Mouse (Mus musculus): ENCODE data around the gene Shtn1. TPM values are rescaled to one million over a fixed set of nuclear protein-coding genes. Genes with fewer than 3 reads are reported as not detected.

Gene Shtn1
- polyA plus RNA-seq, 1 experiment, result 0.10 TPM

DNA sequence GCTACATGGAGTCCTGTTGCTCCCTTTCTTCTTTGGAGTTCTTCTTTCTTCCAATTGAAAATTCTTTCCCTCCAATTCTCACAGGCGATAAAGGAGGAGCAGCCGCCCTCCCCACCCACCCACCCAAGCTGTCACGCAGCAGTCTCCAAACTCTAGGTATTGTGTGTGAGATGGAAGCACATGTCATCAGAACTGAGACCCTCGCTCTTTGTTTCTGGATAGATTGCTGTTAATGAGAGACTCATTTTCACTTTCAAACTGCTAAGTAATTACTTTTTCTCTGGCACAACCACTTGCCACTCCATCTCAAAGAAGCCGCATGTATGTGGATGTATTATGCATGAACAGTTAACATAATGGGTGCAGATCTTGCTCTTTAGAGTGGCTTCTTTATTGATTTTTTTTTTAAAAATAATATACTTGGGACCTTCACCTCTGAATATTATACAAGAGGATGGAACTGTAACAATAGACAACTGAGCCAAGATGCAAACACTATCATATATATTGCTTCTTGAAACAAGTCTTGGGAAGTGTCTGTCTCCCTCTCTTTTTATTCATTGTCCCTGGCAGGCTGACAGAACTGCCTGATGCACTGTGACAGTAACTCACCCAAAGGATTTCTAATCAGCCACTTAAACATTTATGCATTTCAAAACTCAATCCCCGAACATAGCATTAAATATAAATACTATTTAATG, 21.8 kb downstream of the Shtn1 start:
- Histone ChIP-seq H3K9me3 (no peaks in the 10 kb centered on the region), H3K4me1 (no peaks in the 10 kb centered on the region), H3K27me3 (replicated peaks) (peaks cover 2% of the 10 kb centered on the region), H3K4me3 (replicated peaks) (no peak overlapping the region), H3K36me3 (replicated peaks; ENCODE audit: low read length) (no peaks in the 10 kb centered on the region)
- no peak for TF ChIP-seq FLI1 (IDR thresholded peaks at IDR 0.05; ENCODE audit: low read length)
- TF ChIP-seq GATA1 (IDR thresholded peaks at IDR 0.05; ENCODE audit: borderline replicate concordance, low read length), result no peak

GRCm38 (mm10) chr19:59052783-59053490, 23.0 kb downstream of the Shtn1 start:
- Histone ChIP-seq H3K27me3 (replicated peaks) (peaks cover 2% of the 10 kb centered on the region), H3K4me1 (no peaks in the 10 kb centered on the region), H3K4me3 (replicated peaks) (no peak overlapping the region), H3K36me3 (replicated peaks; ENCODE audit: low read length) (no peaks in the 10 kb centered on the region), H3K9me3 (no peaks in the 10 kb centered on the region)
- no peak for TF ChIP-seq FLI1 (IDR thresholded peaks at IDR 0.05; ENCODE audit: low read length)
- TF ChIP-seq GATA1 (IDR thresholded peaks at IDR 0.05; ENCODE audit: borderline replicate concordance, low read length), result no peak

GRCm38 (mm10) chr19:59052053-59052452, 23.8 kb downstream of the Shtn1 start:
- Histone ChIP-seq H3K4me3 (replicated peaks) (no peak overlapping the region), H3K4me1 (no peaks in the 10 kb centered on the region), H3K36me3 (replicated peaks; ENCODE audit: low read length) (no peaks in the 10 kb centered on the region), H3K9me3 (no peaks in the 10 kb centered on the region), H3K27me3 (replicated peaks) (peaks cover 2% of the 10 kb centered on the region)
- TF ChIP-seq FLI1 (IDR thresholded peaks at IDR 0.05; ENCODE audit: low read length), result no peak

GRCm38 (mm10) chr19:59051622-59052021, 24.3 kb downstream of the Shtn1 start:
- Histone ChIP-seq H3K27me3 (replicated peaks) (peaks cover 2% of the 10 kb centered on the region), H3K4me1 (no peaks in the 10 kb centered on the region), H3K36me3 (replicated peaks; ENCODE audit: low read length) (no peaks in the 10 kb centered on the region), H3K9me3 (no peaks in the 10 kb centered on the region), H3K4me3 (replicated peaks) (no peak overlapping the region)
- TF ChIP-seq FLI1 (IDR thresholded peaks at IDR 0.05; ENCODE audit: low read length) (no peak), GATA1 (IDR thresholded peaks at IDR 0.05; ENCODE audit: borderline replicate concordance, low read length) (no peak)

DNA sequence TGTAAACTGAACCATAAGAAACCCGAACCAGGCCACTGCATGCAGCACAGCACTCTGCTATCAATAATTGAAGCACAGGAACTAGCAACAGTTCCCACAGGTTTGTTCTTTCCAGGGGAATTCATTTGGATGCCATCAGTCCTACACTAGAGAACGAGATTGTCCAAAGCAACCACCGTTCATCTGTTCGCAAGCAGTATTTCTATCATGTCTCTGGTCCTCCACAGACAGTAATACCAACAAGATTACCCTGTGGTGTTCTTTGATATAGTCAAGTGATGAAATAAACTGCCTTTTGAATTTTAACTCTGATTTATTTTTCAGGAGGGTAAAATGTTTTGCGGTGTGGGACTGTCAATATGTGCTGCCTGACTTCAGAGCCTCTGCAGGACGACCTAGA, 27.0 kb downstream of the Shtn1 start:
- no peak overlapping the region for H3K4me3 ChIP-seq (replicated peaks)
- H3K4me1 ChIP-seq, result no peaks in the 10 kb centered on the region
- H3K27me3 ChIP-seq (replicated peaks), result peaks cover 2% of the 10 kb centered on the region
- H3K9me3 ChIP-seq, result no peaks in the 10 kb centered on the region
- H3K36me3 ChIP-seq (replicated peaks; ENCODE audit: low read length), result no peaks in the 10 kb centered on the region
- TF ChIP-seq GATA1 (IDR thresholded peaks at IDR 0.05; ENCODE audit: borderline replicate concordance, low read length) (no peak), FLI1 (IDR thresholded peaks at IDR 0.05; ENCODE audit: low read length) (no peak)

DNA sequence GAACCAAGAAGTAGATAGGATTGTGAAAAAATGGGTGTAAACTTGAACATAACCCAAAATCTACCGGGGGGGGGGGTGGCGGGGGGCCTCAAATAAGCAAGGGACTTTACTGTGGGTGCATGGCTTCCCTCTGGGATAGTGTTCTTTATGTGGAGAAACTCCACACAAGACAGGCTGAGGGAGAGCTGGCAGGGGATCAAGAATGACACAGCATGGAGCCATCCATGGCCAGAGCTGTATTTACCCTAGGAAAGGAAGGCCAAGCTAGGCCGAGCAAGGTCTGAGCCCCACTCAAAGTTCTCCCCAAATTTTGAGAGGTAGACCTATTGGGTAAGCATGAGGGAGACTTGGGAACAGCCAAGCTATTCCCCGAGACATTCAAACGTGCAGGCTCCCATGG, 28.4 kb downstream of the Shtn1 start:
- H3K36me3 ChIP-seq (replicated peaks; ENCODE audit: low read length), result no peaks in the 10 kb centered on the region
- TF ChIP-seq GATA1 (IDR thresholded peaks at IDR 0.05; ENCODE audit: borderline replicate concordance, low read length) (no peak), FLI1 (IDR thresholded peaks at IDR 0.05; ENCODE audit: low read length) (no peak)
- H3K27me3 ChIP-seq (replicated peaks), result no peaks in the 10 kb centered on the region
- no peaks in the 10 kb centered on the region for H3K9me3 ChIP-seq
- no peak overlapping the region for H3K4me3 ChIP-seq (replicated peaks)
- H3K4me1 ChIP-seq, result no peaks in the 10 kb centered on the region

DNA sequence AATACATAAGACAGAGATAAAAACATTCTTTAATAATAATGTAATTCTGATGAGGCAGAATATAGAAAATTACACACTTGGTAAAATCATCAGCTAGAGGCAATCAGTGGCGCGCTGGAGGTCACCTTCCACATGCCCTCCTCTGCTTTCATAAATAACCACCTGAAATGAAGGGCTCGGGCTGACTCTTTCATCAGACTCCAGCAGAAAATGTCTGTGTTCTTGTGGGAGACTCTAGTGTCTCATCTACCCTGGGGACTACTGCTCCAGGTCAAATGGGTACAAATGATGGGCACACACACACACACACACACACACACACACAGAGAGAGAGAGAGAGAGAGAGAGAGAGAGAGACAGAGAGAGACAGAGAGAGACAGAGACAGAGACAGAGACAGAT, 34.8 kb downstream of the Shtn1 start:
- peaks cover 4% of the 10 kb centered on the region for H3K27me3 ChIP-seq (replicated peaks)
- no peaks in the 10 kb centered on the region for H3K36me3 ChIP-seq (replicated peaks; ENCODE audit: low read length)
- no peak overlapping the region for H3K4me3 ChIP-seq (replicated peaks)
- no peaks in the 10 kb centered on the region for H3K9me3 ChIP-seq
- H3K4me1 ChIP-seq, result no peaks in the 10 kb centered on the region
- TF ChIP-seq GATA1 (IDR thresholded peaks at IDR 0.05; ENCODE audit: borderline replicate concordance, low read length), result no peak
- no peak for TF ChIP-seq FLI1 (IDR thresholded peaks at IDR 0.05; ENCODE audit: low read length)

GRCm38 (mm10) chr19:59038793-59039192, 37.1 kb downstream of the Shtn1 start:
- no peaks in the 10 kb centered on the region for H3K36me3 ChIP-seq (replicated peaks; ENCODE audit: low read length)
- H3K9me3 ChIP-seq, result no peaks in the 10 kb centered on the region
- H3K4me3 ChIP-seq (replicated peaks), result no peak overlapping the region
- H3K4me1 ChIP-seq, result no peaks in the 10 kb centered on the region
- TF ChIP-seq GATA1 (IDR thresholded peaks at IDR 0.05; ENCODE audit: borderline replicate concordance, low read length) (no peak), FLI1 (IDR thresholded peaks at IDR 0.05; ENCODE audit: low read length) (no peak)
- H3K27me3 ChIP-seq (replicated peaks), result peaks cover 4% of the 10 kb centered on the region

DNA sequence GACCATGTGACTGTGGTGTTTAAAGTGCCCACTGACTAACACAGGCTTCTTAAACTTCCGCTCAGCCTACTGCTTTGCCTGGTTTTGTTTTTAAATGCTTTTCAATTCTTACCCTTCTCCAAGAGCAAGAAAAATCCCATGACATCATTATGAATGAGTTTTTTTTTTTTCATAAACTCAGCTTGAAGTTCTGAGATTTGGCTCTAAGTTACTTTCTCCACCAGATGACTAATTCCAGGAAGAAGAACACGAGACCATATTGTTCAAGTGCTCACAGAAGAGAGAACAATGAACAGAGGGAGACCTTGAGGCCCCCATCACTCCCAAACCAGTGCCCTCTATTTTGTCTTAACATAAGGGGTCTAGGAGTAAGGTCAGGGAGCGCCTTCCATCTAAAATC, 39.1 kb downstream of the Shtn1 start:
- Histone ChIP-seq H3K4me1 (no peaks in the 10 kb centered on the region), H3K9me3 (no peaks in the 10 kb centered on the region), H3K27me3 (replicated peaks) (peaks cover 4% of the 10 kb centered on the region), H3K4me3 (replicated peaks) (no peak overlapping the region), H3K36me3 (replicated peaks; ENCODE audit: low read length) (no peaks in the 10 kb centered on the region)
- no peak for TF ChIP-seq FLI1 (IDR thresholded peaks at IDR 0.05; ENCODE audit: low read length)
- no peak for TF ChIP-seq GATA1 (IDR thresholded peaks at IDR 0.05; ENCODE audit: borderline replicate concordance, low read length)

- H3K4me1 ChIP-seq, result no peaks in the 10 kb centered on the region
- H3K36me3 ChIP-seq (replicated peaks; ENCODE audit: low read length), result no peaks in the 10 kb centered on the region
- H3K4me3 ChIP-seq (replicated peaks), result no peak overlapping the region
- TF ChIP-seq GATA1 (IDR thresholded peaks at IDR 0.05; ENCODE audit: borderline replicate concordance, low read length) (no peak), FLI1 (IDR thresholded peaks at IDR 0.05; ENCODE audit: low read length) (no peak)
- H3K27me3 ChIP-seq (replicated peaks), result peaks cover 1% of the 10 kb centered on the region
- H3K9me3 ChIP-seq, result no peaks in the 10 kb centered on the region
These were observed 42.7 kb downstream of the Shtn1 start for GRCm38 (mm10) chr19:59033241-59033640.
